Mouse (Mus musculus) liver, embryonic 12.5 days (tissue): ENCODE results near the gene Sh2d6. TPM values are rescaled to one million over a fixed set of nuclear protein-coding genes. Genes with fewer than 3 reads are reported as not detected.

ENCODE experiments used
- ATAC-seq: fragments of 200-750 bp; cut with Nextera tagmentation; 2 replicates; pipeline ENCODE4 v1.8.0; 2017; ENCODE audit warnings: moderate number of reproducible peaks, mild to moderate bottlenecking, moderate library complexity
- H3K27ac ChIP-seq: fragments of 300-500 bp; sonication (generic); 2 replicates; pipeline ENCODE4 v1.5.1; 2016; ENCODE audit warnings: mild to moderate bottlenecking
- H3K27me3 ChIP-seq: fragments of 300-500 bp; sonication (generic); replicated peaks from 2 replicates; pipeline ENCODE4 v1.6.1; 2016; ENCODE audit warnings: mild to moderate bottlenecking, moderate library complexity
- H3K36me3 ChIP-seq: fragments of 300-500 bp; sonication (generic); 2 replicates; pipeline ENCODE4 v1.6.1; 2016; ENCODE audit warnings: mild to moderate bottlenecking, moderate library complexity
- H3K4me1 ChIP-seq: fragments of 300-500 bp; sonication (generic); 2 replicates; pipeline ENCODE4 v1.6.1; 2016
- H3K4me2 ChIP-seq: fragments of 300-500 bp; sonication (generic); 2 replicates; pipeline ENCODE4 v1.6.1; 2016; ENCODE audit warnings: mild to moderate bottlenecking, moderate library complexity
- H3K4me3 ChIP-seq: fragments of 300-500 bp; sonication (generic); 2 replicates; pipeline ENCODE4 v1.5.1; 2016; ENCODE audit warnings: mild to moderate bottlenecking, moderate library complexity
- H3K9ac ChIP-seq: fragments of 300-500 bp; sonication (generic); 2 replicates; pipeline ENCODE4 v1.6.1; 2016; ENCODE audit warnings: mild to moderate bottlenecking, moderate library complexity
- H3K9me3 ChIP-seq: fragments of 300-500 bp; sonication (generic); replicated peaks from 2 replicates; pipeline ENCODE4 v1.6.1; 2016; ENCODE audit warnings: mild to moderate bottlenecking, moderate library complexity
- WGBS: fragments of 180-500 bp; shearing (Covaris S2); methylation state at CpG from one replicate; pipeline ENCODE4 v1.1.7; 2016; ENCODE audit not compliant: insufficient replicate concordance; 5-methylcytosine and 5-hydroxymethylcytosine counted together
- polyA plus RNA-seq: library from polyadenylated mRNA; unstranded; fragments of >200 nt; fragmentation: Nextera tagmentation; extraction: Ambion mirVana; gene quantifications from 2 replicates; pipeline ENCODE4 v1.2.1, GENCODE M21; 2016

Gene Sh2d6
- polyA plus RNA-seq, 1 experiment from 2014 or later: not detected

- 74% methylated on average over 4 of the region's 4 CpGs for whole genome bisulfite sequencing
- Histone ChIP-seq H3K27ac (no peak overlapping the region), H3K9ac (no peak overlapping the region), H3K4me3 (no peak overlapping the region), H3K4me1 (peaks cover 8% of the 10 kb centered on the region; the same call in 1 of the 2 replicates), H3K4me2 (no peak overlapping the region), H3K36me3 (no peaks in the 10 kb centered on the region), H3K9me3 (no peaks in the 10 kb centered on the region), H3K27me3 (no peaks in the 10 kb centered on the region)
- ATAC-seq: no peak
These were observed 46.1 kb downstream of the Sh2d6 start for GRCm38 (mm10) chr6:72475221-72475985.

- Histone ChIP-seq H3K9ac (no peak overlapping the region), H3K27ac (no peak overlapping the region), H3K4me3 (no peak overlapping the region), H3K36me3 (no peaks in the 10 kb centered on the region), H3K4me2 (no peak overlapping the region), H3K9me3 (no peaks in the 10 kb centered on the region), H3K4me1 (no peaks in the 10 kb centered on the region), H3K27me3 (no peaks in the 10 kb centered on the region)
- WGBS: 49% methylated on average over 14 of the region's 14 CpGs
- ATAC-seq: peak; percentile 44; the same call in 1 of the 2 replicates
These were observed 48.1 kb downstream of the Sh2d6 start for GRCm38 (mm10) chr6:72473264-72474041.

GRCm38 (mm10) chr6:72466171-72466570 lies 55.3 kb downstream of the Sh2d6 start:
- Histone ChIP-seq H3K27me3 (no peaks in the 10 kb centered on the region), H3K9ac (no peak overlapping the region), H3K4me1 (no peaks in the 10 kb centered on the region), H3K4me2 (no peak overlapping the region), H3K36me3 (no peaks in the 10 kb centered on the region), H3K27ac (no peak overlapping the region), H3K4me3 (no peak overlapping the region), H3K9me3 (no peaks in the 10 kb centered on the region)
- 73% methylated on average over 4 of the region's 4 CpGs for WGBS
- ATAC-seq: no peak

- no peaks in the 10 kb centered on the region for H3K9me3 ChIP-seq
- no peaks in the 10 kb centered on the region for H3K36me3 ChIP-seq
- H3K4me1 ChIP-seq: peaks cover 1% of the 10 kb centered on the region; the same call in 1 of the 2 replicates
- ATAC-seq: no peak
- H3K4me3 ChIP-seq: no peak overlapping the region
- WGBS: 65% methylated on average over 8 of the region's 8 CpGs
- H3K4me2 ChIP-seq: no peak overlapping the region
- no peak overlapping the region for H3K9ac ChIP-seq
- no peak overlapping the region for H3K27ac ChIP-seq
- H3K27me3 ChIP-seq: no peaks in the 10 kb centered on the region
These were observed 55.9 kb downstream of the Sh2d6 start for GRCm38 (mm10) chr6:72465361-72466157.

Other genes starting within 250 kb of the Sh2d6 start
- not detected in 2 replicates for gene Sftpb, start 217.1 kb downstream of the Sh2d6 start, polyA plus RNA-seq
- gene Usp39, start 176.5 kb downstream of the Sh2d6 start, polyA plus RNA-seq: 68.0 and 72.6 TPM in 2 replicates
- 17.5 and 17.8 TPM in 2 replicates for gene 0610030E20Rik, start 174.4 kb downstream of the Sh2d6 start, polyA plus RNA-seq
- 32.2 and 33.1 TPM in 2 replicates for gene Tmem150a, start 166.3 kb downstream of the Sh2d6 start, polyA plus RNA-seq
- gene Rnf181, start 154.8 kb downstream of the Sh2d6 start, polyA plus RNA-seq: 80.0 and 83.0 TPM in 2 replicates
- 105 and 109 TPM in 2 replicates for gene Vamp5, start 141.2 kb downstream of the Sh2d6 start, polyA plus RNA-seq
- gene Vamp8, start 131.0 kb downstream of the Sh2d6 start, polyA plus RNA-seq: 220 and 223 TPM in 2 replicates
- 21.8 and 23.0 TPM in 2 replicates for gene Ggcx, start 107.4 kb downstream of the Sh2d6 start, polyA plus RNA-seq
- 318 and 321 TPM in 2 replicates for gene Mat2a, start 82.1 kb downstream of the Sh2d6 start, polyA plus RNA-seq
- gene Capg, start 22.7 kb upstream of the Sh2d6 start, polyA plus RNA-seq: 18.5 and 19.7 TPM in 2 replicates
- 6.8 and 7.6 TPM in 2 replicates for gene Elmod3, start 76.7 kb upstream of the Sh2d6 start, polyA plus RNA-seq
- gene Retsat, start 76.8 kb upstream of the Sh2d6 start, polyA plus RNA-seq: 15.3 and 16.6 TPM in 2 replicates
- gene Tgoln1, start 95.3 kb upstream of the Sh2d6 start, polyA plus RNA-seq: 17.8 and 18.8 TPM in 2 replicates